Mouse (Mus musculus) ovary, postnatal 10 days (tissue): ENCODE data around the gene Ccdc62.

Source experiments
- DNase-seq: peaks from one replicate; pipeline ENCODE4 v3.0.0; 2022; ENCODE audit warnings: low spot score

Ccdc62 gene

GRCm38 (mm10) chr5:123930508-123930989, at the start of gene Ccdc62:
Gene Ccdc62 (plus strand): TSS chr5:123930679.
- DNase-seq, result peak; percentile 78

GRCm38 (mm10) chr5:123880778-123881177, 49.7 kb upstream of the Ccdc62 start:
- no peak for DNase-seq

GRCm38 (mm10) chr5:123883891-123884290, 46.6 kb upstream of the Ccdc62 start:
- DNase-seq, result no peak

DNA sequence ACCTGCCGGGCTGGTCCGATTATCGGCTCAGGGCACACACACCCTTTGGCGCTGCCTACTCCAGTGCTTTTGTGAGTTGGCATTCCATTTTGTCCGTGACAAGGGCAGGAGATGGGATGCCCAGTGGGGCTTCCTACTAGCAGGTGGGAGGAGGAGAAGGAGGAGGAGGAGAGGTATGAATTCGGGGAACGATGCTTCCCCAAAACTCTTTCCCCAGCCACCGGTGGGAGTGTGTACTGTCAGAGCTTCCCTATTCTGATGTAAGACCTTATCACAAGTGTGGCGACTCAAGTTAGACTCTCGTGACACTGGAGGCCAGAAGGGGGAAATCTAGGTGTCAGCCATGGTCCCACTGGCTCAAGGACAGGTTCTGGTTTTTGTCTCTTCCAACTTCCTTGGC, 46.1 kb upstream of the Ccdc62 start:
- DNase-seq, result no peak

DNA sequence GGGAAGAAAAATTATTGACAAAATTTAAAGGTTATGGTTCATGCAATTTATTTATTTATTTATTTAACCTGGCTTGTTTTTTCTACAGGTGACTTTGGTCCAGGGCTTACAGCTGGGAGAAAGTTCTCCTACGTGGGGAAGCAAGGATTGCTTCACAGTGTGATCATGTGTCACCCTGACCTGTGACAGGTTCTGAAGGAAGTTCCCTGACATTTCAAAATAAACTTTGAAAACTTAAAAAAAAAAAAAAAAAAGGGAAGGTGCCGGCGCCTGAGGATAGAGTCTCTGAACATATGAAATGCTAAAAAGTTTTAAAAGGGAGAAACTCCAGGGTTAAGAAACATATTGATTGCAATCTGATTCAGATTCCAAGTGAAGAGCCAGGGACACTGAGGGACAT, 44.1 kb upstream of the Ccdc62 start:
- DNase-seq, result no peak

DNA sequence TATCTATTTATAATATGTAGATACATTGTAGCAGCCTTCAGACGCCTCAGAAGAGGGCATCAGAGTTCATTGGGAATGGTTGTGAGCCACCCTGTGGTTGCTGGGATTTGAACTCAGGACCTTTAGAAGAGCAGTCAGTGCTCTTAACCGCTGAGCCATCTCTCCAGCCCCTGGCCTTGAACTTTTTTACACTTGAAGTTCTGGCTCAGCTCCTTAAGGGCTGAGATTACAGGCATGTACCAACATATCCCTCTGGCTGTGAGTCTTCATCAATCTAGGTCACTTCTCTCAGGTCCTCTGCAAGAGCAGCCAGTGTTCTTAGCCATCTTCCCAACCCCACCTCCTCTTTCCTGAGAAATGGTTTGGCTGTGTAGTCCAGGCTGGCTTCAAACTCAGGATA, 40.2 kb upstream of the Ccdc62 start:
- DNase-seq, result no peak

DNA sequence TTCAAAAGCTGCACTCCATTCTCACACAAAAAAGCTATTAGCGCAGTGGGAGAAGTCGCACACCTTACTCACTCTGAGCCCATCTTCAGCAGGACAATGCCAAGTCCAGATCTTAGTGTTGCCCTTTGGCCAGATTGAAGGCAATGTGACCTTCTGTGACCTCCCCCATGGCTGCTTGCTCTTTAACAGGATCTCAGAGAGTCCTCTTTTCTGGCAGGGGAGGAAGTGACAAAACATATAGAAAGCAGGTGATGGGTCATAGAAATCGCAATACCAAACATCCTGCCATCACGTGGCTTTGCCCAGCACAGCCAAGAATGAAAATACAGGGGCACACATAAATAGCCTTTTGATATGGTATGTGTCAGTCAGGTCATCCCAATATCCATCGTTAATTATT, 39.5 kb upstream of the Ccdc62 start:
- DNase-seq, result no peak

GRCm38 (mm10) chr5:123891669-123892068, 38.8 kb upstream of the Ccdc62 start:
- no peak for DNase-seq

GRCm38 (mm10) chr5:123893520-123893919, 37.0 kb upstream of the Ccdc62 start:
- no peak for DNase-seq

- no peak for DNase-seq
Observed at GRCm38 (mm10) chr5:123896395-123896794, 34.1 kb upstream of the Ccdc62 start.

DNA sequence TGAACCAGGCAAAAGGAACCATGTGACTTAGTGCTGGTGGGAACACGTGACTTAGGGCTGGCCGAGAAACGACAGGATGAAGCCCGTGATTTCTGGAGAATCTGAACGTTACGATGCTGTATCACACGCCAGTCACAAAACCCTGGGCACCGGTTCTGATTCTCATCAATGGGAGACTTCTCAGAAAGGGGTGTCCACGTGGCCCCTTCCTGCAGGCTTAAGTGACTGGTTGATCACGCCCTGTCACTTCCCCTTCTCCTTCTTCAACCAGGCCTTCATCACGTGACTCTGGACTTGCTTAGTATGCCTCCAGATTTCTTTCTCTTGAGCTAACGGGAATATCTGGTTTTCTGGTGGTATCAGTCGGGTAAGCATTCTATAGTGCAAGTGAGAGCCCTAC, 33.1 kb upstream of the Ccdc62 start:
- no peak for DNase-seq

DNA sequence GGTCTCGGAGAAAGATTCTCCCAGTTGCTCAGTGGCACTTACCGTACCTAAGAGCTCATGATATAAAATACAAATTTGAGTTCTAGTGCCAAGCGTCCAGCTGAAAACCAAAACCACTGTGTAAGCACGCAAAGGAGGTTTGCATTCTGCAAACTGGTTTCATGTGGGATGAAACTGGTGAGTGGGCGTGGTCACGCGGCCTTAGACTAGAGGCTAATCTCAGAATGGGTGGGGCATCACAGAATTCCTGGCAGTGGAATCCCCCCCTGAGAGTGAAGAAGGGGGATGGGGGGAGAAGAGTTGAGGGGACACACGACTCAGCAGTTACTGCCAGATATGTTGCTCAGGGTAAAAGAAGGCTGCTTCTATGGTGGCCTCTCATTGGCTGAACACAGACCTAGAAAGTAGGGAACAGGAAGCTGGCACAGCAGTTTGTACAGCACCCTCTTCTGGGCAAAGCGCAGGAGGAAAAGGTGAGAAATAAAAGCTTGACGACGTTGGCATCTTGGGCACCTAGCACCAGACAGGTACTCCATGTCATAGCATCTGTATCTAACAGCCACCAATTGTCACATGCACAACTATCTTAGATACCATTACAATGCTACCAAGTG, 26.3 kb upstream of the Ccdc62 start:
- no peak for DNase-seq

DNA sequence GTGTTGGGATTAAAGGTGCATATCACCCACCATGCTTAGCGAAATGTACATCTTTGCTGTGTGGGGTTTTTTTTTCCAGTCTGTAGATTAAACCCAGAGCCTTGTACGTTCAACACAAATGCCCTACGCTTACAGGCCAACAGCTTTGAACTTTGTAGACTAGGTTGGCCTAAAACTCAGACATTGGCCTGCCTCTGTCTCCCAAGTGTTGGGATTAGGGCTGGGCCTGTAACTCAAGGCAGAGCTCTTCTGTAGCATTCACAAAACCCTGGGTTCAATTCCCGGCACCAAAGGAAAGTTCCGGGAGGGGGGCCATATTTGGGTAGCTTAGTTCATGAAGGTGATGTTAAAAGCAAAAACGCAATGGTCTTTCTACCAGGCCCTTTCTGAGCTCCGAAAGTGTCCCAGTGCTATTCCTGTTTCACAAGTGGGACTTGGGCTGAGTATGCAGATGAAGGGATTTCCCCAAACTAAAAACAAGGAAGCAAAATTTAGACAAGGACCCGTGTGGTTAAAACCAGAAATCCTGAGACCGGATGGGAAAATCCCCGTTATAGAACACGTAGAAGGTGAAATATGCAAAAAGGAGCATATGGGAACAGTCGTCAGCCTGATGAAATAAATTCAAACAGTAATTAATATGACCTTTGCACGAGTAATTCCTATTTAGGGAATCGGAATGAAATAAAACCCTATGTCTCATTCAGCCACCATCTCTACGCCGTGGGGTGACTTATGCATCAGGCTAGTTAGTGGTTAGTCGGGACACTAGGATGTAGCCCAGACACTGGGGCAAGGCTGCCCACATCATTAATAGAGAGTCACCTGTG, 24.1 kb upstream of the Ccdc62 start:
- no peak for DNase-seq

GRCm38 (mm10) chr5:123906976-123907630, 23.4 kb upstream of the Ccdc62 start, which contains the start of gene Denr:
Gene Denr (plus strand): TSS chr5:123907175.
- DNase-seq, result peak; percentile 99

- no peak for DNase-seq
Observed at GRCm38 (mm10) chr5:123907631-123907977, 22.9 kb upstream of the Ccdc62 start.

GRCm38 (mm10) chr5:123914852-123915251, 15.6 kb upstream of the Ccdc62 start:
- no peak for DNase-seq

DNA sequence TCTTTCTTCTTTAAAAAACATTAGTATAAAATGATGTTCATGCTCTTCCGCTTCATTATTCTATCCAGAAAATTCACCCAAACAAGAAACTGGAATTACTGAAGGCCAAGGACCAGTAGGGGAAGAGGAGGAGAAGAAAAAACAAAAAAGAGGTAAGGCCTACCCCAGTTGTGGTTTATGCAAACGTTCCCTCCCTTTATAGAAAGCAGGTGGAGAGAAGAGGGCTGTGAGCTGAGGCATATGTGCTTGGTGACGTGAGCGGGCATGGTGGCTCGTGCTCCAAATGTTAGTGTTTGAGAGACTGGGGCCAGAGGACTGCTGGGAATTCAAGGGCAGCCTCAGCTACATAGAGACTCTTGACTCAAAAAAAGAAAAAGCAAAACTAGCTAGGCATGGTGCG, 8.4 kb upstream of the Ccdc62 start:
- no peak for DNase-seq

- no peak for DNase-seq
Observed at GRCm38 (mm10) chr5:123927118-123927517, 3.4 kb upstream of the Ccdc62 start, which contains the start of gene Gm43518. Gene Gm43518 (plus strand): TSS chr5:123927418.

DNA sequence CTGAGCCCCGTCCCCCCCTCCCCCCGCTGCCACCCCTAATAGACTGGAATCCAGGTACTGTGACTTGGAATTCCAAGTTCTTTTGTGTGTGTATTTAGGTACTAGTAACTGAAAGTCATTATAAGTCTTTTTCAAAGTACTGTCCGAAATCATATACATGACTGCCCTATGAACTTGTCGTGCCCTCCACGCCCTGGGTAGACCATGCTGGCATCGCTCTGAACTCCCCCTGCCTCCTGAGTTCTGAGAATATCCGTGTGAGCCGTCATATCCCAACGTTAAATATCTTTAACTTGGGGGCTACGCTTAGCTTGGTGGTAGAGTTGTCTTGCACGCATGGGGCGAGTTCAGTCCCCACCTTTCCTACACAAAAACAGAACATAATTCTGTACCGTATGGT, 652 bp downstream of the Ccdc62 start:
- no peak for DNase-seq

GRCm38 (mm10) chr5:123932927-123933326, 2.4 kb downstream of the Ccdc62 start:
- no peak for DNase-seq

DNA sequence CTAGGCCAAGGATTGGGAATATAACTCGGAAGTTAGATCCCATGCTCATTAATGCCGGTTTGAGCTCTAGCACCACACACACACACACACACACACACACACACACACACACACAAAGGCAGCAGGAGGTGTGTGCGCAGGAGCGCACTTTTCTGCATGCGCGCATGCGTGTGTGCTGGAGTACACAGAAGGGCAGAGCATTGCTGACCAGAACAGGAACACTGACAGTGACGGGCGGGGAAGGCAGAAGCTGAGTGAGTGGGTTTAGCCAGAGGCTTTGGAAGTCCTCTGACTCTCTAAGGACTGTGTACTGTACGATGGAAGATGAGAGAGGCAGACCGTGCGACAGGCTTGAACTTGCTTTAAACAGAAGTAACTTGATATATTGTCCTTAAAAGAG, 3.1 kb downstream of the Ccdc62 start:
- DNase-seq, result no peak

GRCm38 (mm10) chr5:123933957-123934591, 3.6 kb downstream of the Ccdc62 start:
- DNase-seq, result no peak
